Mouse (Mus musculus) kidney, adult 8-10 months (tissue): ENCODE results near the gene Serpine3.
"Not testable (repeated sequence)": the region's sequence is repeated elsewhere in the genome, so short reads cannot be mapped to it uniquely, and the experiment has no call there.

Experiments
- DNase-seq, 2 experiments: peaks; one replicate each; pipeline ENCODE4 v3.0.0; 2022

Gene Serpine3

GRCm38 (mm10) chr14:62663367-62663766 lies at the start of gene Serpine3:
TSS of gene Serpine3 (plus strand) at chr14:62663667.
- DNase-seq, result no peak

- no peak for DNase-seq
Observed at GRCm38 (mm10) chr14:62622393-62622792, 41.1 kb upstream of the Serpine3 start.

GRCm38 (mm10) chr14:62627951-62628350 lies 35.5 kb upstream of the Serpine3 start:
- no peak for DNase-seq

- DNase-seq, result no peak
Observed at GRCm38 (mm10) chr14:62637436-62638344, 25.8 kb upstream of the Serpine3 start.

- no peak for DNase-seq
Observed at GRCm38 (mm10) chr14:62638345-62638702, 25.1 kb upstream of the Serpine3 start.

- peak; percentile 7 to 8 for DNase-seq
Observed at GRCm38 (mm10) chr14:62639111-62639510, 24.4 kb upstream of the Serpine3 start.

GRCm38 (mm10) chr14:62639551-62639950 lies 23.9 kb upstream of the Serpine3 start:
- DNase-seq, result no peak

GRCm38 (mm10) chr14:62640396-62640795 lies 23.1 kb upstream of the Serpine3 start:
- DNase-seq, result no peak

GRCm38 (mm10) chr14:62642368-62642767 lies 21.1 kb upstream of the Serpine3 start:
- DNase-seq, result not testable (repeated sequence)

- DNase-seq, result no peak
Observed at GRCm38 (mm10) chr14:62648405-62648804, 15.1 kb upstream of the Serpine3 start.

- DNase-seq, result no peak
Observed at GRCm38 (mm10) chr14:62650376-62650775, 13.1 kb upstream of the Serpine3 start.

GRCm38 (mm10) chr14:62651771-62652170 lies 11.7 kb upstream of the Serpine3 start:
- no peak for DNase-seq

GRCm38 (mm10) chr14:62655996-62656395 lies 7.5 kb upstream of the Serpine3 start:
- no peak for DNase-seq

GRCm38 (mm10) chr14:62657469-62657868 lies 6.0 kb upstream of the Serpine3 start:
- DNase-seq, result no peak

- DNase-seq, result no peak
Observed at GRCm38 (mm10) chr14:62662381-62662780, 1.1 kb upstream of the Serpine3 start.

- DNase-seq, result no peak
Observed at GRCm38 (mm10) chr14:62664976-62665673, 1.7 kb downstream of the Serpine3 start.

GRCm38 (mm10) chr14:62673646-62674045 lies 10.2 kb downstream of the Serpine3 start:
- no peak for DNase-seq

GRCm38 (mm10) chr14:62718161-62718560 lies 54.7 kb downstream of the Serpine3 start:
- no peak for DNase-seq

GRCm38 (mm10) chr14:62721625-62722024 lies 58.2 kb downstream of the Serpine3 start:
- DNase-seq, result no peak

GRCm38 (mm10) chr14:62724560-62724959 lies 61.1 kb downstream of the Serpine3 start:
- DNase-seq, result no peak

GRCm38 (mm10) chr14:62731902-62732301 lies 68.4 kb downstream of the Serpine3 start:
- DNase-seq, result no peak

- DNase-seq, result no peak
Observed at GRCm38 (mm10) chr14:62733666-62734065, 70.2 kb downstream of the Serpine3 start.

GRCm38 (mm10) chr14:62735646-62736045 lies 72.2 kb downstream of the Serpine3 start:
- DNase-seq, result no peak
